Mouse (Mus musculus) liver, postnatal 0 days (tissue): ENCODE measurements around the gene E130308A19Rik. TPM values are rescaled to one million over a fixed set of nuclear protein-coding genes. Genes with fewer than 3 reads are reported as not detected.

Experiments used
- ATAC-seq: fragments of 200-750 bp; cut with Nextera tagmentation; 2 replicates; pipeline ENCODE4 v1.8.0; 2017; ENCODE audit warnings: mild to moderate bottlenecking, moderate library complexity
- DNase-seq: peaks from one replicate; pipeline ENCODE4 v3.0.0-alpha.2; 2016
- H3K27ac ChIP-seq: fragments of 300-500 bp; sonication (generic); 2 replicates; pipeline ENCODE4 v1.5.1; 2014; ENCODE audit warnings: antibody characterized with exemption, moderate library complexity, mild to moderate bottlenecking, low read depth
- H3K27me3 ChIP-seq: fragments of 300-500 bp; sonication (generic); 2 replicates; pipeline ENCODE4 v1.6.1; 2014; ENCODE audit warnings: low read length, control low read depth, mixed read lengths; ENCODE audit not compliant: insufficient read depth
- H3K36me3 ChIP-seq: fragments of 300-500 bp; sonication (generic); replicated peaks from 2 replicates; pipeline ENCODE4 v1.6.1; 2014; ENCODE audit warnings: mild to moderate bottlenecking, control low read depth, low read length, moderate library complexity, mixed read lengths; ENCODE audit not compliant: insufficient read depth
- H3K4me1 ChIP-seq: fragments of 300-500 bp; sonication (generic); 2 replicates; pipeline ENCODE4 v1.6.1; 2014; ENCODE audit warnings: antibody characterized with exemption, mild to moderate bottlenecking, control low read depth; ENCODE audit not compliant: insufficient read depth
- H3K4me2 ChIP-seq: fragments of 300-500 bp; sonication (generic); 2 replicates; pipeline ENCODE4 v1.6.1; 2014; ENCODE audit warnings: low read depth, mild to moderate bottlenecking, low read length, moderate library complexity, mixed read lengths
- H3K4me3 ChIP-seq: fragments of 300-500 bp; sonication (generic); 2 replicates; pipeline ENCODE4 v1.5.1; 2014; ENCODE audit warnings: low read depth, low read length
- H3K9ac ChIP-seq: fragments of 300-500 bp; sonication (generic); replicated peaks from 2 replicates; pipeline ENCODE4 v1.6.1; 2014; ENCODE audit warnings: mild to moderate bottlenecking, moderate library complexity
- H3K9me3 ChIP-seq: fragments of 300-500 bp; sonication (generic); 2 replicates; pipeline ENCODE4 v1.6.1; 2016; ENCODE audit warnings: mild to moderate bottlenecking, control low read depth, low read length, mixed read lengths
- CTCF ChIP-seq: sonication (generic); IDR thresholded peaks from 2 replicates; pipeline ENCODE4 v1.5.1; 2016; ENCODE audit warnings: antibody characterized with exemption, low read depth
- EP300 ChIP-seq: IDR thresholded peaks from 2 replicates; pipeline ENCODE4 v1.6.1; 2016; ENCODE audit warnings: antibody characterized with exemption, low read depth, mild to moderate bottlenecking
- WGBS: fragments of 180-500 bp; shearing (Covaris S2); extraction: QIAGEN DNeasy Blood & Tissue Kit; methylation state at CpG from one replicate; pipeline ENCODE4 v1.1.7; 2014; ENCODE audit not compliant: insufficient replicate concordance; 5-methylcytosine and 5-hydroxymethylcytosine counted together
- polyA plus RNA-seq: library from polyadenylated mRNA; unstranded; fragments of >200 nt; fragmentation: Nextera tagmentation; extraction: Ambion mirVana; gene quantifications from 2 replicates; pipeline ENCODE4 v1.2.1, GENCODE M21; 2015

Gene E130308A19Rik
- polyA plus RNA-seq, 1 experiment from 2014 or later = 5.5 TPM

- no peak for ATAC-seq
- no peak overlapping the region for H3K4me2 ChIP-seq
- TF ChIP-seq EP300 (no peak), CTCF (no peak)
Measured at GRCm38 (mm10) chr4:59684306-59684705, 58.3 kb downstream of the E130308A19Rik start.

DNA sequence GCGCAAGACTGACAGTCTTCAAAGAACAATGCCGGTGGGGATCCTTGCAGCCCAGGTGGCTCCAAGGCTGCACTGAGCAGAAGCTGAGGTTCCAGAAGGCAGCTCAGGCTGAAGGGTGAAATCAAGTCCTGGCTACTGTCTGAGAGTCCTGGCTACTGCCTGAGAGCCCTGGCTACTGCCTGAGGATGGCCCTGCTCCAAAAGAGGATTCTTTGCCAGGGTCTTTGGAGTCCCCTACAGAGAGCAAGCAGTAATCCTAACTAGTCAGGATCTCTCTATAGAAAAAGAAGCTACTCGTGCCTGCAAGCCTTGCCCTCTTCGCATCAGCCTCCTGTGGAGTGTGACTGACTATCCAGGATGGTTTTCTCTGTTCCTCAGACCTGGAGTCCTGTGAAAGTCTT, 60.7 kb downstream of the E130308A19Rik start:
- no peak for ATAC-seq
- WGBS = 88% methylated on average over 4 of the region's 4 CpGs
- no peak overlapping the region for H3K27ac ChIP-seq
- H3K4me3 ChIP-seq = no peak overlapping the region
- no peaks in the 10 kb centered on the region for H3K9me3 ChIP-seq
- no peak overlapping the region for H3K4me2 ChIP-seq
- H3K9ac ChIP-seq = no peak overlapping the region
- no peaks in the 10 kb centered on the region for H3K27me3 ChIP-seq
- DNase-seq = no peak
- TF ChIP-seq CTCF (no peak), EP300 (no peak)
- peaks cover 7% of the 10 kb centered on the region; the same call in 1 of the 2 replicates for H3K36me3 ChIP-seq
- H3K4me1 ChIP-seq = peaks cover 25% of the 10 kb centered on the region

More at GRCm38 (mm10) chr4:59684306-59684705, 58.3 kb downstream of the E130308A19Rik start:
- Histone ChIP-seq H3K4me3 (no peak overlapping the region), H3K9ac (no peak overlapping the region), H3K27me3 (no peaks in the 10 kb centered on the region), H3K27ac (no peak overlapping the region), H3K9me3 (no peaks in the 10 kb centered on the region), H3K4me1 (peaks cover 30% of the 10 kb centered on the region), H3K36me3 (no peaks in the 10 kb centered on the region)
- no peak for DNase-seq
- WGBS = 55% methylated on average over 4 of the region's 4 CpGs

- H3K36me3 ChIP-seq = peaks cover 7% of the 10 kb centered on the region; the same call in 1 of the 2 replicates
- no peaks in the 10 kb centered on the region for H3K27me3 ChIP-seq
- 55% methylated on average over 4 of the region's 4 CpGs for WGBS
- ATAC-seq (peak; percentile 93), DNase-seq (no peak)
- H3K9me3 ChIP-seq = no peaks in the 10 kb centered on the region
- peaks cover 8% of the 10 kb centered on the region for H3K4me1 ChIP-seq
- no peak overlapping the region for H3K4me3 ChIP-seq
- peak; percentile 95 for TF ChIP-seq EP300
- TF ChIP-seq CTCF = no peak
- no peak overlapping the region for H3K9ac ChIP-seq
- peak overlapping the region; percentile 34 for H3K4me2 ChIP-seq
- peak overlapping the region; percentile 37; the same call in 1 of the 2 replicates for H3K27ac ChIP-seq
Measured at GRCm38 (mm10) chr4:59689055-59689454, 63.0 kb downstream of the E130308A19Rik start.

DNA sequence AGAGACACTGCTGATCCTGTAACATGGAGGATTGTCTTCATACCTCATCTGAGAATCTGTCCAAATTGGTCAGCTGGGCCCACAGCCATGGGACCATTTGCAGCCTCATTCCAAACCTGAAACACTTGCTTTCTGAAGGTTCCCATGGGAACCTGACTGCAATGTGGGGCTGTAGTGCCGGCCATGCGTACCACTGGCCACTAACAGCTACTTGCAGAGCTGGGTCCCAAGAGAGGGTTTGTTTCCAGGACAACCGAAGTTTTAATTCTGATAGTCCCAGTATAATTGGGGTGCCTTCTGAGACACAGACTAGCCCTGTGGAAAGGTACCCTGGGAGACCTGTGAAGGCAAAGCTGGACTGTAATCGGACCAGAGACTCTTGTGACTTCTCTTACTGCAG, 64.1 kb downstream of the E130308A19Rik start:
- H3K4me2 ChIP-seq = no peak overlapping the region

GRCm38 (mm10) chr4:59696846-59697245, 70.8 kb downstream of the E130308A19Rik start:
- Histone ChIP-seq H3K4me2 (no peak overlapping the region), H3K9ac (no peak overlapping the region), H3K4me1 (0 out of 2 replicates have a peak, but pooled peaks cover 3% of the 10 kb centered on the region), H3K36me3 (no peaks in the 10 kb centered on the region), H3K27me3 (no peaks in the 10 kb centered on the region), H3K9me3 (no peaks in the 10 kb centered on the region), H3K27ac (no peak overlapping the region), H3K4me3 (no peak overlapping the region)
- no peak for ATAC-seq
- TF ChIP-seq EP300 = no peak
- TF ChIP-seq CTCF = no peak
- WGBS = 73% methylated on average over 3 of the region's 3 CpGs
- DNase-seq = no peak

More for the DNA sequence above, 64.1 kb downstream of the E130308A19Rik start:
- Histone ChIP-seq H3K36me3 (peaks cover 7% of the 10 kb centered on the region; the same call in 1 of the 2 replicates), H3K9me3 (no peaks in the 10 kb centered on the region), H3K4me3 (no peak overlapping the region), H3K9ac (no peak overlapping the region), H3K27ac (no peak overlapping the region), H3K27me3 (no peaks in the 10 kb centered on the region), H3K4me1 (no peaks in the 10 kb centered on the region)
- ATAC-seq = no peak
- WGBS = 92% methylated on average over 4 of the region's 4 CpGs
- DNase-seq = no peak
- TF ChIP-seq CTCF (no peak), EP300 (no peak)

- H3K36me3 ChIP-seq = no peaks in the 10 kb centered on the region
- no peaks in the 10 kb centered on the region for H3K27me3 ChIP-seq
- TF ChIP-seq CTCF (no peak), EP300 (no peak)
- H3K4me1 ChIP-seq = 0 out of 2 replicates have a peak, but pooled peaks cover 3% of the 10 kb centered on the region
- H3K9me3 ChIP-seq = no peaks in the 10 kb centered on the region
- ATAC-seq = no peak
- no peak for DNase-seq
- no peak overlapping the region for H3K9ac ChIP-seq
- 68% methylated on average over 3 of the region's 3 CpGs for WGBS
- no peak overlapping the region for H3K27ac ChIP-seq
- H3K4me3 ChIP-seq = no peak overlapping the region
- no peak overlapping the region for H3K4me2 ChIP-seq
Measured at GRCm38 (mm10) chr4:59697869-59698268, 71.9 kb downstream of the E130308A19Rik start.
